Mouse (Mus musculus) heart, adult 9 months (tissue): ENCODE data around the gene Gm43517.

ENCODE experiments used
- DNase-seq, 2 experiments: peaks; one replicate each; pipeline ENCODE4 v3.0.0; 2022; ENCODE audit warnings: low spot score in 2 of 2

The Gm43517 gene

DNA sequence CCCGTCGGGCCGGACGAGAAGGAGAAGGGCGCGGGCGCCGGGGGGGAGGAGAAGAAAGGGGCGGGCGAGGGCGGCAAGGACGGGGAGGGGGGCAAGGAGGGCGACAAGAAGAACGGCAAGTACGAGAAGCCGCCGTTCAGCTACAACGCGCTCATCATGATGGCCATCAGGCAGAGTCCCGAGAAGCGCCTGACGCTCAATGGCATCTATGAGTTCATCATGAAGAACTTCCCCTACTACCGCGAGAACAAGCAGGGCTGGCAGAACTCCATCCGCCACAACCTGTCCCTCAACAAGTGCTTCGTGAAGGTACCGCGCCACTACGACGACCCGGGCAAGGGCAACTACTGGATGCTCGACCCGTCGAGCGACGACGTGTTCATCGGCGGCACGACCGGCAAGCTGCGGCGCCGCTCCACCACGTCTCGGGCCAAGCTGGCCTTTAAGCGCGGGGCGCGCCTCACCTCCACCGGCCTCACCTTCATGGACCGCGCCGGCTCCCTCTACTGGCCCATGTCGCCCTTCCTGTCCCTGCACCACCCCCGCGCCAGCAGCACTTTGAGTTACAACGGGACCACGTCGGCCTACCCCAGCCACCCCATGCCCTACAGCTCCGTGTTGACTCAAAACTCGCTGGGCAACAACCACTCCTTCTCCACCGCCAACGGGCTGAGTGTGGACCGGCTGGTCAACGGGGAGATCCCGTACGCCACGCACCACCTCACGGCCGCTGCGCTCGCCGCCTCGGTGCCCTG, at the start of gene Gm43517:
Gene Gm43517, plus strand, starts transcription at position 299 of the 755 bp plus-strand sequence.
- DNase-seq, result no peak

DNA sequence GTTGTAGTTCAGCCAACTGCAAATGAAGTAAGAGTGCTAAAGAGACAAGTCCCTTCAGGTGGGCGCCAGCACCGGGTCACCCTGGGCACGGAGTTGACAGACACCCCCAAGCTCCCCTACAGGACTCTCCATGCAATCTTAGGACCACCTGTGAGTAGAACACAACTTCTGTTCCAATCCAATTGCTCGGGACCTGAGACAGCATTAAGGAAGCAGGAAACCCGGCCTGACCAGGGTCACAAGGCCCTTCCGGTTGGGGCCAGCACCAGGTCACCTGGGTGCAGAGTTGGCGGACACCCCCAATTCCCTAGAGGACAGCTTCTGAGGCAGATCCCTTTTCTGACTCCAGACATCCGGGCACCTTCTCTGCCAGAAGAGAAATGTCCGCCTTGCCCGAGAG, 35.3 kb upstream of the Gm43517 start:
- DNase-seq, result no peak

DNA sequence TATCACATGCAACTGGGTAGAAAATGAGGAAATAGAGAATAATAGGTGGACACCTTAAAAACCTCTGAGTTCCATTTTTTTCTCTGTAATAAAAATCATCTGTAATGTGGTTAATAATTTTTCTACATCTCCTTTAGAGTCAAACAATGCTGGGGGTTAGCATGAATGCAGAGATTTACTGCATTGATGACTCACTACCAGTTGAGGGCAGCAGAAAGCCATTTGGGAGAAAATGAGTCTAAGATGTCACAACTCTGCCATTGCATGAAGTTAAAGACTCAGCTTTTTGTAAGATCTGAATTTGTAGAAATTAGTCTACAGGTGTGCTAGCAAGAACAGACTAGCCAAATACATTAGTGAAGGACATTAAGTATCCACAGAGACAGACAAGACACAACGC, 16.0 kb upstream of the Gm43517 start:
- no peak for DNase-seq

- no peak for DNase-seq
Measured at GRCm38 (mm10) chr12:49372170-49372569, 12.8 kb upstream of the Gm43517 start.

GRCm38 (mm10) chr12:49373176-49373575, 11.8 kb upstream of the Gm43517 start:
- no peak for DNase-seq

- DNase-seq, result no peak
Measured at GRCm38 (mm10) chr12:49373821-49374605, 11.0 kb upstream of the Gm43517 start.

DNA sequence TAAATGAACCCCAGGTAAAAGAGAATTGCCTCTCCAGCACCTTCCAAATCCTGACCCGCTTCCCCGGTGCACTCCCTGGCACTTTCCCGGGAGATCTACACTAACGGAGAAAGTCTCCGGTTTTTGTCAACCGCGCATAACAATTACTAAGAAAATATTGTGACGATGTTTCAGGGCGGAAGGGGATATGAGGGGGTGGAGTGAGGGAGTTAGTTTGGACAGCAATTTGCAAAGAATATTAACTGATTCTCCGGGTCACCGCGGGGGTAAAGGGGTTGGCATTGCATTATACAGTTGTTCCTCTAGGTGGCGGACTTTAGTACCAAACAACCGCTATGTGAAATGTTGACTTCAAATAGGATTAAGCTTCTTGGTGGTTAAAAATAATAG, 10.4 kb upstream of the Gm43517 start:
- no peak for DNase-seq

- no peak for DNase-seq
Measured at GRCm38 (mm10) chr12:49375427-49376317, 9.3 kb upstream of the Gm43517 start.

DNA sequence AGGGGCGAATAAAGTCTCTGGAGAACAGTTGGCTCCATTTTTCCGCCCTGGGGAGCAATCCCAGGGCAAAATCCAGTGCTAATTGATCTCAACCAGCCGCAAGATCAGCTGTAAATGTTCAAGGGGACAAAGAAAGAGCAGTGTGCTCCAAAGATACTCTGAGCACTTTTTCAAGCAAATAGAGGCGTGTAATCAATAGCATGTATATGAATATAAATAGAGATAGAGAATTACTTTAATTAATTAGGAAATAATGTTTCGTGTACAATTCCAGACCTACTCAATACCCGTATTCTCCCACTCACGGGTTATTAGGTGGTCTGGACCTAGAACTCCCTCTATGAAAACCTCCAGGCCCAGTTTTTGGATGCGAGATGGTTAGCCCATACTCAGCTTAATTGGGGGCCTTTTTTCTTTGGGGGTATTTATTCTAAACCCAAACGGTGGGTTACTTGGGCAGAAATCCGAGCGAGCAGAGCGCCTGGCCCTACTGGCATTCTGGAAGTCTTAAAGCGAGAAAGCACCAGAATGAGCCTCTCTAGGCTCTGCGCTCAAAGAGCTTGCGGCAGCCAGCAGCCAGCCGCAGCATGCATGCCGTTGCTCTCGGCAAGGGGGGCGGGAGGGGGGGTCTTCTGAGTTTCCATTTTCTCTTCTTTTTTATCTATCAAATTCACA, 8.5 kb upstream of the Gm43517 start:
- DNase-seq, result no peak

DNA sequence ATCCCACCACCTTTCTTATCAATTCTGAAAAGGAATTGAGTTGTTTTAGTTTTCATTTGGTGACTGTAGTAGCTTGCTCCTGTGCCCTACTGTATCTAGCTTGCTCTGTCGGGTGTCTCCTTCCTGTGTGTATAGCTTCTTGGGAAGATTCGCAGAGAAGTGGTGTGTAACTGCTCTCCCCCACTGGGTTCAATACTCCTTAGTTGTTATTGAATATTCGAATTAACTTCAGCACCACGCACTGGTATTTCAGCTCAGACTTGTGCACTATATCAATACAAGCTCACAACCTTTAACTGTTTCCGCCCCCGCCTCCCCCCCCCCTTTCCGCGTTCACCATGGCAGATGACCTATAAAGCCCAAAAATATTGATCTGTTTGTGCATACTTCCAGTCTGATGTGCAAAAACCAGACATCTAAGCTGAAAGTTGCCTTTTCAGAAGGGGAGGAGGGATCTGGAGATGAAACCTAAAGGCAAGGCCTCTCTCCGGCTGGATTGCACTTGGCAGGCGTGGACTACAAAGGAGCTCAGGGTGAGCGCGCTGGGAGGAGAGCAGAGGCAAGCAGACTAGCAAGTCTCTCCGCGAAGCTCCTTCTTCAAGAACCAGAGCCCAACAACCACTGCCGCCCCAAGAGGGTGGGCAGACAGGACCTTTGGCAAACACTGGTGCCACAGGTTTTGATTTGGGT, 7.5 kb upstream of the Gm43517 start:
- DNase-seq, result no peak

- DNase-seq, result no peak
Measured at GRCm38 (mm10) chr12:49378920-49379319, 6.1 kb upstream of the Gm43517 start.

DNA sequence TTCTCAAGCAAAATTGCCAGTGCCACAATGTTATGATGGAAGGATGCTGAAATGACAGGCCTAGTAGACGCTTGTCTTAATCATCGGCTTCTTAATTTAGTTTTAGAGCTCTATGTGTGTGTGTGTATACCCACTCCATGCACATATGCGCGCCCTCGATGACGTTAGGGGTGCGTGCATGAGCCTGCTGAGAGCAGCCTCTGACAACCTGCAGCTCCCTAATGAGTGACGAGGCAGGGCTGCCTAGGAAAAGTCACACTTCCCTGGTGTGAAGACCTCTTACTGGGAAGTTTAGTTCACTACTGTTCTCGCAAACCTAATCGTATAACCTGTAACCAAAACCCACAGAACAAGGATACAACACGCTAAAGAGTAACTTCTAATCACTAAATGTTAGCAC, 5.5 kb upstream of the Gm43517 start:
- DNase-seq, result no peak

GRCm38 (mm10) chr12:49380442-49380841, 4.5 kb upstream of the Gm43517 start:
- no peak for DNase-seq

- DNase-seq, result no peak
Measured at GRCm38 (mm10) chr12:49381031-49381525, 3.9 kb upstream of the Gm43517 start.

GRCm38 (mm10) chr12:49381721-49382365, 3.1 kb upstream of the Gm43517 start:
- no peak for DNase-seq

DNA sequence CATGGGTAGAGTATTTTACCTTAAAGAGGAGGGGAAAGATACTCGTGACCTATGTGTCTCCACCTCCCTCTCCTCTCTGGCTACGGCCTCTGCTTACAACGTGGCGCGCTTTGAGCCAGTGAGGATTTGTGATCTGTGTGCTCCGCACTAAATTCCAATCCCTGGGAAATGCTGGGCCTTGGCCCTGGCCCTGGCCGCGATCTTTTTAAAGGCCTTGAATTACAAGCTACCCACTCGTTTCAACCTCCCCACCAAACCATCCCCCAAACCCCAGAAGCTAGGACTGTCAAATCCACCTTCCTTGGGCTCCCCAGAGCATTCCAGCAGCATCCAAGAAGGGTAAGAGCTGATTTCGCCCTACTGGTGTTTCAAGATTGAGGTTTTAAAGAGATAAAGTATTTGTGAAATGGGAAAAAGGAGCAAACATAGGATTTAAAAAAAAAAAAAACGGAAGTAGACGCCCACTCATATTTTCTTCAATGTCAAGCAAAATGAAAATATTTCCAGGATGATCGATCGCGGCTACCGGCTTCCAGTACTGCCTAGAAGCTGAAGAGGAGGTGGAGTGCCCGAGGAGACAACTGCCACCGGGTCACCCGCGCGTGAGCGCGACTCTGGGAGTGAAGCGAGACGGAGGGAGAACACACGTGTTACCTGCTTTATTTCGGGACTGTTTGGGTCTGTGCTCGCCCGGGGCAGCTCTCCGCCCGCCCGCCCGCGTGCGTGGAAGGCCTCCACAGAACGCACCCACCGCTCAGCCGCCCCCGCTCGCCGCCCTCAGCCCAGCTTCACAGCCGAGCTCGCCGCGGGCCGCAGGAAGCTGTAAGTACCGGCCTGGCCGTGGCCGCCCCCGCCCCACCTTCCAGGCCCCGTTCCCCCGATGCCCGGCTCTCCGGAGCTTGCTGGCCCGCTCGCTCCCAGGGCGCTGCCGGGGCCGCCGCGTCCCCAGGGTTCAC, 2.1 kb upstream of the Gm43517 start, which contains the start of gene Foxg1:
Gene Foxg1, plus strand, starts transcription at position 96 of the 956 bp plus-strand sequence.
- no peak for DNase-seq

- DNase-seq, result no peak
Measured at GRCm38 (mm10) chr12:49383521-49384133, 1.3 kb upstream of the Gm43517 start.

DNA sequence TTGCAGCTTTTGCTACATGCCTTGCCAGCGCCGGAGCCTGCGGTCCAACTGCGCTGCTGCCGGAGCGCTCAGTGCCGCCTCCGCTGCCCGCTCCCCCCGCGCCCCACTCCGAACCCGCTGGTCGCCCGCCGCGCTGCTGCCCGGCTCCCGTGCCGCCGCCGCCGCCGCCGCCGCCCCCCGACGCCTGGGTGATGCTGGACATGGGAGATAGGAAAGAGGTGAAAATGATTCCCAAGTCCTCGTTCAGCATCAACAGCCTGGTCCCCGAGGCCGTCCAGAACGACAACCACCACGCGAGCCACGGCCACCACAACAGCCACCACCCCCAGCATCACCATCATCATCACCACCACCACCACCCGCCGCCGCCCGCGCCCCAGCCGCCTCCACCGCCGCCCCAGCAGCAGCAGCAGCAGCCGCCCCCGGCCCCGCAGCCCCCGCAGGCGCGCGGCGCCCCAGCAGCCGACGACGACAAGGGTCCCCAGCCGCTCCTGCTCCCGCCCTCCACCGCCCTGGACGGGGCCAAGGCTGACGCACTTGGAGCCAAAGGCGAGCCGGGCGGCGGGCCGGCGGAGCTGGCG, 589 bp upstream of the Gm43517 start:
- DNase-seq, result no peak
